Mouse (Mus musculus) hindbrain, embryonic 11.5 days (tissue): ENCODE measurements around the gene Etnppl. TPM values are rescaled to one million over a fixed set of nuclear protein-coding genes. Genes with fewer than 3 reads are reported as not detected.

Experiments
- ATAC-seq: fragments of 200-750 bp; cut with Nextera tagmentation; 2 replicates; pipeline ENCODE4 v1.8.0; 2017; ENCODE audit warnings: mild to moderate bottlenecking, moderate TSS enrichment, moderate library complexity; ENCODE audit not compliant: low FRiP score
- DNase-seq: peaks from one replicate; pipeline ENCODE4 v3.0.0-alpha.2; 2015; ENCODE audit warnings: low spot score
- H3K27ac ChIP-seq: fragments of 300-500 bp; sonication (generic); 2 replicates; pipeline ENCODE4 v1.5.1; 2014; ENCODE audit warnings: mild to moderate bottlenecking, low read depth, low read length
- H3K27me3 ChIP-seq: fragments of 300-500 bp; sonication (generic); 2 replicates; pipeline ENCODE4 v1.6.1; 2014; ENCODE audit warnings: mild to moderate bottlenecking, low read length, moderate library complexity, mixed read lengths; ENCODE audit not compliant: control insufficient read depth, insufficient read depth
- H3K36me3 ChIP-seq: fragments of 300-500 bp; sonication (generic); 2 replicates; pipeline ENCODE4 v1.6.1; 2014; ENCODE audit warnings: mild to moderate bottlenecking, low read length, moderate library complexity, mixed read lengths; ENCODE audit not compliant: control insufficient read depth, insufficient read depth
- H3K4me1 ChIP-seq: fragments of 300-500 bp; sonication (generic); replicated peaks from 2 replicates; pipeline ENCODE4 v1.6.1; 2014; ENCODE audit warnings: low read length, mixed read lengths; ENCODE audit not compliant: control insufficient read depth, insufficient read depth
- H3K4me2 ChIP-seq: fragments of 300-500 bp; sonication (generic); replicated peaks from 2 replicates; pipeline ENCODE4 v1.6.1; 2014; ENCODE audit warnings: mild to moderate bottlenecking, low read depth, low read length
- H3K4me3 ChIP-seq: fragments of 300-500 bp; sonication (generic); 2 replicates; pipeline ENCODE4 v1.5.1; 2014; ENCODE audit warnings: low read depth, low read length
- H3K9ac ChIP-seq: fragments of 300-500 bp; sonication (generic); 2 replicates; pipeline ENCODE4 v1.6.1; 2014; ENCODE audit warnings: low read depth, low read length
- H3K9me3 ChIP-seq: fragments of 300-500 bp; sonication (generic); 2 replicates; pipeline ENCODE4 v1.6.1; 2016; ENCODE audit warnings: low read length; ENCODE audit not compliant: control insufficient read depth
- WGBS: fragments of 180-500 bp; shearing (Covaris S2); extraction: QIAGEN DNeasy Blood & Tissue Kit; methylation state at CpG from one replicate; pipeline ENCODE4 v1.1.7; 2014; 5-methylcytosine and 5-hydroxymethylcytosine counted together
- polyA plus RNA-seq: library from polyadenylated mRNA; unstranded; fragments of >200 nt; fragmentation: Nextera tagmentation; extraction: Ambion mirVana; gene quantifications from 2 replicates; pipeline ENCODE4 v1.2.1, GENCODE M21; 2014

Etnppl gene
- polyA plus RNA-seq, 1 experiment from 2014 or later = not detected

- no peak overlapping the region for H3K27ac ChIP-seq
- H3K36me3 ChIP-seq = no peaks in the 10 kb centered on the region
- H3K27me3 ChIP-seq = no peaks in the 10 kb centered on the region
- H3K9me3 ChIP-seq = no peaks in the 10 kb centered on the region
- no peak overlapping the region for H3K4me2 ChIP-seq
- no peaks in the 10 kb centered on the region for H3K4me1 ChIP-seq
- H3K9ac ChIP-seq = no peak overlapping the region
- no peak overlapping the region for H3K4me3 ChIP-seq
- ATAC-seq = no peak
- DNase-seq = no peak
- WGBS = 92% methylated on average over 7 of the region's 7 CpGs
Measured at GRCm38 (mm10) chr3:130584007-130584406, 33.2 kb upstream of the Etnppl start.

- Histone ChIP-seq H3K27me3 (no peaks in the 10 kb centered on the region), H3K36me3 (no peaks in the 10 kb centered on the region), H3K4me2 (no peak overlapping the region), H3K27ac (no peak overlapping the region), H3K4me3 (no peak overlapping the region), H3K9me3 (no peaks in the 10 kb centered on the region), H3K9ac (no peak overlapping the region), H3K4me1 (no peaks in the 10 kb centered on the region)
- DNase-seq (no peak), ATAC-seq (no peak)
- 91% methylated on average over 8 of the region's 8 CpGs for WGBS
Measured at GRCm38 (mm10) chr3:130595050-130595449, 22.2 kb upstream of the Etnppl start.

GRCm38 (mm10) chr3:130601491-130601890, 15.8 kb upstream of the Etnppl start:
- ATAC-seq (no peak), DNase-seq (no peak)
- Histone ChIP-seq H3K4me2 (no peak overlapping the region), H3K4me3 (no peak overlapping the region), H3K27ac (no peak overlapping the region), H3K9me3 (no peaks in the 10 kb centered on the region), H3K27me3 (no peaks in the 10 kb centered on the region), H3K4me1 (no peaks in the 10 kb centered on the region), H3K9ac (no peak overlapping the region), H3K36me3 (no peaks in the 10 kb centered on the region)
- 81% methylated on average over 10 of the region's 10 CpGs for WGBS

- Histone ChIP-seq H3K4me3 (no peak overlapping the region), H3K4me1 (no peaks in the 10 kb centered on the region), H3K36me3 (no peaks in the 10 kb centered on the region), H3K9me3 (no peaks in the 10 kb centered on the region), H3K4me2 (no peak overlapping the region), H3K27ac (no peak overlapping the region), H3K27me3 (no peaks in the 10 kb centered on the region), H3K9ac (no peak overlapping the region)
- no peak for ATAC-seq
- 93% methylated on average over 2 of the region's 2 CpGs for WGBS
- peak; percentile 7 for DNase-seq
Measured at GRCm38 (mm10) chr3:130607924-130608323, 9.3 kb upstream of the Etnppl start.

GRCm38 (mm10) chr3:130614444-130614843, 2.8 kb upstream of the Etnppl start:
- DNase-seq = no peak
- 87% methylated on average over 9 of the region's 9 CpGs for WGBS
- ATAC-seq = no peak
- Histone ChIP-seq H3K9ac (no peak overlapping the region), H3K27me3 (no peaks in the 10 kb centered on the region), H3K4me2 (no peak overlapping the region), H3K9me3 (no peaks in the 10 kb centered on the region), H3K36me3 (no peaks in the 10 kb centered on the region), H3K27ac (no peak overlapping the region), H3K4me1 (no peaks in the 10 kb centered on the region), H3K4me3 (no peak overlapping the region)

GRCm38 (mm10) chr3:130615625-130616024, 1.6 kb upstream of the Etnppl start:
- DNase-seq (no peak), ATAC-seq (no peak)
- no peak overlapping the region for H3K27ac ChIP-seq
- H3K9me3 ChIP-seq = no peaks in the 10 kb centered on the region
- H3K4me3 ChIP-seq = no peak overlapping the region
- H3K4me2 ChIP-seq = no peak overlapping the region
- no peak overlapping the region for H3K9ac ChIP-seq
- 64% methylated on average over 8 of the region's 8 CpGs for WGBS
- no peaks in the 10 kb centered on the region for H3K27me3 ChIP-seq
- H3K36me3 ChIP-seq = no peaks in the 10 kb centered on the region
- H3K4me1 ChIP-seq = no peaks in the 10 kb centered on the region

GRCm38 (mm10) chr3:130620517-130621146, 3.4 kb downstream of the Etnppl start:
- DNase-seq (no peak), ATAC-seq (no peak)
- Histone ChIP-seq H3K9me3 (no peaks in the 10 kb centered on the region), H3K4me2 (no peak overlapping the region), H3K27me3 (no peaks in the 10 kb centered on the region), H3K4me1 (no peaks in the 10 kb centered on the region), H3K27ac (no peak overlapping the region), H3K4me3 (no peak overlapping the region), H3K9ac (no peak overlapping the region), H3K36me3 (no peaks in the 10 kb centered on the region)
- WGBS = 74% methylated on average over 12 of the region's 12 CpGs

GRCm38 (mm10) chr3:130628358-130628757, 11.1 kb downstream of the Etnppl start:
- 92% methylated on average over 5 of the region's 5 CpGs for WGBS
- no peak overlapping the region for H3K4me2 ChIP-seq
- no peak overlapping the region for H3K4me3 ChIP-seq
- no peak overlapping the region for H3K9ac ChIP-seq
- no peak overlapping the region for H3K27ac ChIP-seq
- no peaks in the 10 kb centered on the region for H3K36me3 ChIP-seq
- H3K4me1 ChIP-seq = no peaks in the 10 kb centered on the region
- DNase-seq = no peak
- no peaks in the 10 kb centered on the region for H3K27me3 ChIP-seq
- no peaks in the 10 kb centered on the region for H3K9me3 ChIP-seq
- no peak for ATAC-seq

- H3K9me3 ChIP-seq = no peaks in the 10 kb centered on the region
- no peaks in the 10 kb centered on the region for H3K27me3 ChIP-seq
- 78% methylated on average over 5 of the region's 5 CpGs for WGBS
- no peak overlapping the region for H3K4me2 ChIP-seq
- H3K9ac ChIP-seq = no peak overlapping the region
- no peak for DNase-seq
- no peaks in the 10 kb centered on the region for H3K36me3 ChIP-seq
- H3K4me3 ChIP-seq = no peak overlapping the region
- no peaks in the 10 kb centered on the region for H3K4me1 ChIP-seq
- H3K27ac ChIP-seq = no peak overlapping the region
- ATAC-seq = no peak
Measured at GRCm38 (mm10) chr3:130633859-130634258, 16.6 kb downstream of the Etnppl start.
